In genomic region chr15:25778937-25779336, GRCm38 (mm10) we compare ENCODE assay signal across 21 mouse cellular contexts.
DNase-seq lines count a peak whose midpoint lies in the region; ATAC-seq and TF ChIP-seq lines count a peak whose summit lies in the region.
"Had no signal": no experiment of that assay in that cellular context is flagged by ENCODE, and none has a peak within 500 bp of the region (broad histone marks: within the 10 kb centered on the region; RNA-seq: fewer than 3 reads in every experiment).

No protein-coding gene starts in this region.

- no peak for DNase-seq in forebrain, embryonic 10.5 days (ENCODE audit: extremely low spot score, low spot score)
- peak; percentile 13 for DNase-seq in heart, postnatal 0 days (ENCODE audit: low spot score)
- DNase-seq in heart, adult 11 months: no peak
- no peak for DNase-seq in adrenal gland, adult 18-20 months (ENCODE audit: low spot score in 2 of 2)
- DNase-seq: adrenal gland, adult 8-10 months; adrenal gland, postnatal 36 days; cerebellum, adult 11 months; cerebellum, adult 9-10 months; cerebellum, postnatal 25 days; gastrocnemius, postnatal 14 days; heart, postnatal 10 days; kidney, adult 11 months; kidney, adult 9 months had no signal

- H3K9ac ChIP-seq in forebrain, embryonic 13.5 days: no peak overlapping the region
- no peak overlapping the region for H3K9ac ChIP-seq in heart, postnatal 0 days (replicated peaks; ENCODE audit: low read depth, low read length)
- H3K9ac ChIP-seq: embryonic facial prominence, embryonic 13.5 days; heart, embryonic 12.5 days; hindbrain, embryonic 13.5 days had no signal

- no peak for TF ChIP-seq POLR2A in embryonic fibroblast, embryonic 13.5 days (IDR thresholded peaks at IDR 0.05; ENCODE audit: low read depth, low read length)

- no peak for TF ChIP-seq CTCF in heart, postnatal 0 days (IDR thresholded peaks at IDR 0.05; ENCODE audit: low read depth)
- TF ChIP-seq CTCF in embryonic fibroblast, embryonic 13.5 days (IDR thresholded peaks at IDR 0.05; ENCODE audit: borderline replicate concordance, insufficient read depth, low read length): no peak

- no peak overlapping the region for H3K4me2 ChIP-seq in forebrain, embryonic 13.5 days
- H3K4me2 ChIP-seq in heart, postnatal 0 days (ENCODE audit: low read depth, low read length): no peak overlapping the region
- H3K4me2 ChIP-seq: embryonic facial prominence, embryonic 13.5 days; heart, embryonic 12.5 days; hindbrain, embryonic 13.5 days had no signal

- H3K36me3 ChIP-seq in forebrain, embryonic 10.5 days (replicated peaks): peaks cover 80% of the 10 kb centered on the region
- peaks cover 64% of the 10 kb centered on the region for H3K36me3 ChIP-seq in forebrain, embryonic 13.5 days (ENCODE audit: poor library complexity, severe bottlenecking)
- peaks cover 47% of the 10 kb centered on the region for H3K36me3 ChIP-seq in heart, postnatal 0 days (replicated peaks; ENCODE audit: control insufficient read depth, insufficient read depth, low read length)

- H3K27ac ChIP-seq in forebrain, embryonic 10.5 days: peak overlapping the region; percentile 60
- no peak overlapping the region for H3K27ac ChIP-seq in forebrain, embryonic 13.5 days
- no peak overlapping the region for H3K27ac ChIP-seq in heart, postnatal 0 days (ENCODE audit: low read depth)
- peak overlapping the region; percentile 7; the same call in 1 of the 2 replicates for H3K27ac ChIP-seq in embryonic fibroblast, embryonic 13.5 days (ENCODE audit: insufficient read depth, low read length)
- H3K27ac ChIP-seq: embryonic facial prominence, embryonic 13.5 days; hindbrain, postnatal 0 days had no signal

- no peak for ATAC-seq in forebrain, embryonic 13.5 days
- ATAC-seq in heart, postnatal 0 days (ENCODE audit: insufficient read depth, low read depth): peak; percentile 12; the same call in 1 of the 2 replicates
- ATAC-seq in megakaryocyte progenitor cell, adult 5-6 weeks (replicated peaks; ENCODE audit: poor library complexity): no peak
- ATAC-seq: forebrain, embryonic 14.5 days; hindbrain, postnatal 0 days had no signal

- no peaks in the 10 kb centered on the region for H3K9me3 ChIP-seq in forebrain, embryonic 10.5 days
- H3K9me3 ChIP-seq in forebrain, embryonic 13.5 days (replicated peaks): no peaks in the 10 kb centered on the region
- no peaks in the 10 kb centered on the region for H3K9me3 ChIP-seq in heart, postnatal 0 days (replicated peaks; ENCODE audit: control insufficient read depth, low read length)
- H3K9me3 ChIP-seq: embryonic facial prominence, embryonic 13.5 days; heart, embryonic 12.5 days; hindbrain, embryonic 13.5 days had no signal

- H3K4me1 ChIP-seq in forebrain, embryonic 10.5 days: peaks cover 62% of the 10 kb centered on the region
- H3K4me1 ChIP-seq in forebrain, embryonic 13.5 days: peaks cover 53% of the 10 kb centered on the region
- H3K4me1 ChIP-seq in heart, postnatal 0 days (ENCODE audit: control insufficient read depth, insufficient read depth): peaks cover 6% of the 10 kb centered on the region; the same call in 1 of the 2 replicates
- H3K4me1 ChIP-seq in embryonic fibroblast, embryonic 13.5 days (ENCODE audit: control insufficient read depth, insufficient read depth, low read length): peaks cover 6% of the 10 kb centered on the region

- H3K4me3 ChIP-seq in forebrain, embryonic 10.5 days: no peak overlapping the region
- no peak overlapping the region for H3K4me3 ChIP-seq in forebrain, embryonic 13.5 days
- no peak overlapping the region for H3K4me3 ChIP-seq in heart, postnatal 0 days (ENCODE audit: low read depth, low read length)
- no peak overlapping the region for H3K4me3 ChIP-seq in embryonic fibroblast, embryonic 13.5 days (ENCODE audit: insufficient read depth, low read length)
- H3K4me3 ChIP-seq: embryonic facial prominence, embryonic 13.5 days; heart, embryonic 12.5 days; hindbrain, embryonic 13.5 days had no signal

- H3K27me3 ChIP-seq in forebrain, embryonic 10.5 days (ENCODE audit: poor library complexity, severe bottlenecking): no peaks in the 10 kb centered on the region
- H3K27me3 ChIP-seq in forebrain, embryonic 13.5 days: no peaks in the 10 kb centered on the region
- H3K27me3 ChIP-seq in heart, postnatal 0 days (ENCODE audit: control insufficient read depth, insufficient read depth, low read length): no peaks in the 10 kb centered on the region
- H3K27me3 ChIP-seq: embryonic facial prominence, embryonic 13.5 days; heart, embryonic 12.5 days; hindbrain, embryonic 13.5 days had no signal

- no peak for TF ChIP-seq EP300 in heart, postnatal 0 days (IDR thresholded peaks at IDR 0.05; ENCODE audit: low read depth)

- 75% methylated on average over 8 of the region's 8 CpGs for WGBS in forebrain, embryonic 10.5 days
- WGBS in forebrain, embryonic 13.5 days: 57% methylated on average over 8 of the region's 8 CpGs
- 47% methylated on average over 8 of the region's 8 CpGs for WGBS in heart, postnatal 0 days

Comparison
In these comparisons a context has a peak if more than half of its experiments do, and no peak if none do; other contexts are left out.
1. H3K27ac ChIP-seq: peak in forebrain, embryonic 10.5 days (single experiment) and embryonic fibroblast, embryonic 13.5 days (single experiment); none in forebrain, embryonic 13.5 days (single experiment) and heart, postnatal 0 days (single experiment).